Mouse (Mus musculus): ENCODE results near the gene Obox6.

The Obox6 gene

GRCm38 (mm10) chr7:15839578-15839977 lies at the start of gene Obox6:
Obox6 (minus strand) TSS chr7:15839678.
- DNase-seq (ENCODE audit: low spot score in 2 of 2): no peak

DNA sequence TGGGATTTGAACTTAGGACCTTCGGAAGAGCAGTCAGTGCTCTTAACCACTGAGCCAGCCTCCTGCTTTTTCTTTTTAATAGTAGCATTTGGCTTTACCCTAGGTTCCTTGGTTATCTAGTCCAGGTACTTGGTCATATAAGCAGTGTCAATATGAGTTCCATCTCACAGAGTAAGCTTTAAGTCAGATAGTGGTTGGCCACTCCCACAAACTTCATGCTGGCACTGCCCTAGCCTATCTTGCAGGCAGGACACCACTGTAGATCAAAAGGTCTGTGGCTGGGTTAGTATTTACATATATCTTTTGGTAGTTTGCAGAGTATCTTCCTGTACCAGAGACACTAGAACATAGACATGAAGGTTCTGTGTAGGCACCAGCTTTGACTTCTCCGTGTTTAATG lies 44.6 kb upstream of the Obox6 start:
- DNase-seq (ENCODE audit: low spot score in 2 of 2): no peak

DNA sequence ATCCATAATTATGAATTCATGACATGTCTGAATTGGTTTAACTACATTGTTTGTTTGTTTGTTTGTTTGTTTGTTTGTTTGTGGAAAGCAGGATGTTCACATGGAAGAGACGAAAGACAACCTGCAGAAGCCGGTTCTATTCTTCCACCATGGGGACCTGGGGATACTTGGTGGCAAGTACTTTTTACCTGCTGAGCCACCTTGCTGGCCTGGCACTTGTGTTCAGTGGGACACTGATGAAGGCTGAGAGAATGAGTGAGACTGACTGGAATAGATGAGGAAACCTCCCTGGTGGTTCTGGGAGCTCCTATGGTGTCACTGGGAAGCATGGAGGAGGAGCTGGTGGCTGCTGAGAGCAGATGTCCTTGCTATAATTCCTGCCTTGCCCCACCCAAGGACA lies 42.8 kb upstream of the Obox6 start, which contains the start of gene Crxos:
Gene Crxos, plus strand, starts transcription at position 301 of the 400 bp plus-strand sequence.
- no peak for DNase-seq (ENCODE audit: low spot score in 2 of 2)

- DNase-seq (ENCODE audit: low spot score in 2 of 2): no peak
Measured at GRCm38 (mm10) chr7:15881831-15882230, 42.4 kb upstream of the Obox6 start.

DNA sequence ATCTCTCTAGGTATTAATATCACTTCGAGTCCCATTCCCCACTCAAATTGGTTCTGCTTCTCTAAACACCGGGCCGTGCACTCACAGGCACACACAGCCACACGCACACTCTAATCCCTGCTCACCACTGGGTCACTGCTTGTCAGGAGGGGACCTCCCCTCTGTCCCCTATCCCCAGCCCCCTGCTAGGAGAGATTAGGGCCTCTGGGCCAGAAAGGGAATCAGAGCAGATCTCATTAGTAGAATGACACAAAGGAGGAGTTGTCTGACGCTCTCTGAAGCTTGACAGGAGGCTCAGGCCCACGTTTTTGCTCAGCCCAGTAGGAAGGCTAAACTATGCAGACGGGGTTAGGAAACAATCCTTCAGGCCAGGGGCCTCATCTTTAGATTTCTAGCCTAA lies 41.9 kb upstream of the Obox6 start:
- DNase-seq (ENCODE audit: low spot score in 2 of 2): no peak

DNA sequence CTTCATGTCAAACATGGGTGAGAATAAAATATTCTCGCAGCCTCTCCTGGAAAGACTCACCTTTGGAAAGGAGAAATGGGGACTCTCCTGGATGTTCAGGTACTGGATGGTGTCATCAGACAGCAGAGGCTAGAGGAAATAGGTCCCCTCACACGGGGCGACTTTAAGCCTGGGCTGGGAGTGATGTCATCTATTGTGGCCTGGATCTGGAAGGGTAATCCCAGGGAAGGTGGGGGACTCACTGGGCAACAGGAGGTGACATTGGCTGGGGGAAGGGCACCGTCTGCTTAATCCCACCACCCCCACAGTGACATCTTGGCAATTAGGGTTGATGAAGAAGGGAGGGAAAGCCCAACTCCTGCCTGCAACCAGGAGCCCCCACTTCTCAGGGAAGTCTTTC lies 40.3 kb upstream of the Obox6 start, which contains the start of gene Crx:
Gene Crx, minus strand, starts transcription at position 213 of the 400 bp plus-strand sequence.
- DNase-seq (ENCODE audit: low spot score in 2 of 2): no peak

GRCm38 (mm10) chr7:15864104-15864503 lies 24.6 kb upstream of the Obox6 start:
- no peak for DNase-seq (ENCODE audit: low spot score in 2 of 2)

- no peak for DNase-seq (ENCODE audit: low spot score in 2 of 2)
Measured at GRCm38 (mm10) chr7:15859657-15860056, 20.2 kb upstream of the Obox6 start.

Measured in spleen, postnatal 10 days (tissue).